Mouse (Mus musculus) testis, postnatal 10 days (tissue): ENCODE measurements around the gene Alcam.
A peak's percentile ranks its signal among the peaks of the same experiment; 100 is the strongest.

ENCODE experiments used
- DNase-seq: peaks from one replicate; pipeline ENCODE4 v3.0.0; 2021; ENCODE audit warnings: low spot score

Gene Alcam

GRCm38 (mm10) chr16:52366915-52367314 is 87.0 kb downstream of the Alcam start:
- DNase-seq: no peak

GRCm38 (mm10) chr16:52363944-52364511 is 89.8 kb downstream of the Alcam start:
- DNase-seq: no peak

GRCm38 (mm10) chr16:52343467-52344033 is 110.3 kb downstream of the Alcam start:
- no peak for DNase-seq

- no peak for DNase-seq
Measured at GRCm38 (mm10) chr16:52342694-52343466, 111.0 kb downstream of the Alcam start.

GRCm38 (mm10) chr16:52334084-52334483 is 119.8 kb downstream of the Alcam start:
- DNase-seq: no peak

GRCm38 (mm10) chr16:52333631-52334030 is 120.2 kb downstream of the Alcam start:
- DNase-seq: no peak

- DNase-seq: no peak
Measured at GRCm38 (mm10) chr16:52331341-52331830, 122.5 kb downstream of the Alcam start.

GRCm38 (mm10) chr16:52329420-52329819 is 124.5 kb downstream of the Alcam start:
- DNase-seq: no peak

- DNase-seq: no peak
Measured at GRCm38 (mm10) chr16:52319229-52319628, 134.6 kb downstream of the Alcam start.

- DNase-seq: peak; percentile 87
Measured at GRCm38 (mm10) chr16:52311073-52311472, 142.8 kb downstream of the Alcam start.

GRCm38 (mm10) chr16:52307016-52307415 is 146.9 kb downstream of the Alcam start:
- no peak for DNase-seq

GRCm38 (mm10) chr16:52303532-52303902 is 150.4 kb downstream of the Alcam start:
- no peak for DNase-seq

- DNase-seq: no peak
Measured at GRCm38 (mm10) chr16:52302790-52303531, 150.9 kb downstream of the Alcam start.

- DNase-seq: no peak
Measured at GRCm38 (mm10) chr16:52301730-52302129, 152.1 kb downstream of the Alcam start.

- no peak for DNase-seq
Measured at GRCm38 (mm10) chr16:52296376-52296775, 157.5 kb downstream of the Alcam start.

- DNase-seq: no peak
Measured at GRCm38 (mm10) chr16:52295535-52295934, 158.3 kb downstream of the Alcam start.

GRCm38 (mm10) chr16:52292440-52293048 is 161.3 kb downstream of the Alcam start:
- no peak for DNase-seq

- no peak for DNase-seq
Measured at GRCm38 (mm10) chr16:52280186-52280585, 173.7 kb downstream of the Alcam start.

GRCm38 (mm10) chr16:52265066-52265465 is 188.8 kb downstream of the Alcam start:
- DNase-seq: no peak

- no peak for DNase-seq
Measured at GRCm38 (mm10) chr16:52263751-52264150, 190.1 kb downstream of the Alcam start.

GRCm38 (mm10) chr16:52262582-52262981 is 191.3 kb downstream of the Alcam start:
- no peak for DNase-seq

GRCm38 (mm10) chr16:52261755-52262154 is 192.1 kb downstream of the Alcam start:
- DNase-seq: no peak
